Mouse (Mus musculus): Measurements from ENCODE around the gene Gfra4.

The Gfra4 gene

GRCm38 (mm10) chr2:131042988-131043387 lies at the start of gene Gfra4:
Gfra4 (minus strand) TSS chr2:131043088.
- no peak for DNase-seq

DNA sequence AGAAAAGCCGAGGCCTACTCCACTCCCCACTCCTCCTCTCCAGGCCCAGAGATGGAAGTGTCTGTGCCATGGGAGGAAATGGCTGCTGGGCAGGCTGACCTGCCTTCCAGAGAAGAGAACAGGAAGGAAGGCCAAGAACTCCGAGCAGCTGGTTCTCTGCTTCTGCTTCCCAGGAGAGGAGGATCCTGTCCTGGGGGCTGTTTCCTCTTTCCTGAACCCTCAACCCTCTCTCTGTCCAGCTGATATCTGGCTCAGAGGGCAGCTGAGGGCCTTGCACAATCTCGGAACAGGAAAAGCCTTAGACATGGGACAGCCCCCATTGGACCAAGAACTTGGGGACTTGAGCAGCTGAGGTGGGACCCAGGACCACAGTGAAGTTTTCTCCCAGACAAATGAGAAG lies 48.0 kb upstream of the Gfra4 start:
- peak; percentile 19 for DNase-seq

DNA sequence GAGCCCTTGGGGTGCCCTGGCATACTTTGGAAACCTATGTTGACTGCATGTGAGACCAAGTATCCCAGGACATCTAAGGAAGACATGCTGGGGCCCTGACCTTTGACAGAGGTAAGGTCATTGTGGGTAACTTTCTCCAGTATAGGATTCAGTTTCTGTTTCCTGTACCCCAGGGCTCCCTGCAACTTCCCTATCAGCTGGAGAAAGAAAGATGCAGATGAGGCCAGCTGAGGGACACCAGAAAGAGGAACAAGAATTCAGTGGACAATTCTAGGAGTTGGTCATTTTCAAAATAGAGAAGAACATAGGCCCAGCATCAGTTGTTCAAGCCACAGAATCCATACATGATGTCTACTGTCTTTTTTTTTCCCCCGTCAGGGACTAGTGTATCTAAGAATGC lies 46.7 kb upstream of the Gfra4 start:
- no peak for DNase-seq

DNA sequence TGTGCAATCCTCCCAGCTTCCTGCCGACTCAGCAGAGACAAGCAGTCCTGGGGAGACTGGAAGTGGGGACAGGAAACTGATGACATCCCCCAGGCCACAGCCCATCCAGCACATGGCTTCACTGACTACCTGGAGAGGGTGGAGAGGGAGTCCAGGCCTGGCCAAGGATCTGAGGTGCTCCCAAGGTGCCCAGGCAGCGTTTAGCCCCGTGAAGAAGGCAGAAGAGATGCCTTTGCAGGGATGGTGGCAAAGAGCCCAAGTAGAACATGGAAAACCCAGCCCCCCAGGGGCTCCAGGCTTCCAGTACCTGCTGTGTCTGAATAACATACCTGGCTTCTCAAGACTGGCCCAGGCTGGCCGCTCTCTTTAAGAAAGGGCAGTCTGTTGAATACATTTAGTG lies 45.7 kb upstream of the Gfra4 start:
- no peak for DNase-seq

GRCm38 (mm10) chr2:131086667-131087390 lies 43.9 kb upstream of the Gfra4 start, which contains the start of gene Siglec1:
Siglec1 (minus strand) TSS chr2:131086765.
- no peak for DNase-seq

DNA sequence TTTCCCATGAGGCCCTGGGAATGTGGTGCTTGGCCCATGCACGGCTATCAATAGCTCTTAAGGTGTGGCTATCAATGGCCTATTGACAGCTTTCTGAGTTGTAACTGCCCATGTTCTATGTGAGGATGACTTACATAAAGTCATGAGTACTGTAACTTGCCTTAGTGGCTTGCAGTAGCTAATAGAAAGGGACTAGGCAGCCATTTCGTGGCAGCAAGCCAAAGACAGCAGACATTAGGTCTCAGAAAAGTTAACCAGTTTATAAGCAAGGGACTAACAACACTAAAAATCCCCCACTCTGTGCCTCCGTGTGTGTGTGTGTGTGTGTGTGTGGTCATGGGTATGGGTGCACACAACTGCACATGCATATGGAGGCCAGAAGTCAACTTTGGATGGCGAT lies 41.3 kb upstream of the Gfra4 start:
- DNase-seq = no peak

DNA sequence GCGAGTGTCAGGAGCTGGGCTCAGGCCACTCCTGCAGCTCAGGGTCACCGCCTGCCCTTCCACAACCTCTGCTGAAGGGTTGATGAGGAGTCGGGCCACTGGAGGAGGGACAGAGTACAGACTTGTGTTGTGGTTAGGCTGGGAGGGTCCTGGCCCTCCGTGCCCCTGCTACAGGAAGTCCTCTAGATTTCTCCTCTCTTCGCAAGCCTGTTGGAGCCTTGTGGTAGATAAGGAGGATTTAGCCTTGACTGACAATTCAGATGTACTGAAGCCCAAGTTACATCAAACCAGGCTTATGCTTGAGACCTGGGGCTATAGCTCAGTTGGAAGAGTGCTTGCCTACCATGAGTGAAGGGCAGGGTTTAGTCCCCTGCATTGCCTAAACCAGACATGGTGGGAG lies 37.6 kb upstream of the Gfra4 start:
- no peak for DNase-seq

DNA sequence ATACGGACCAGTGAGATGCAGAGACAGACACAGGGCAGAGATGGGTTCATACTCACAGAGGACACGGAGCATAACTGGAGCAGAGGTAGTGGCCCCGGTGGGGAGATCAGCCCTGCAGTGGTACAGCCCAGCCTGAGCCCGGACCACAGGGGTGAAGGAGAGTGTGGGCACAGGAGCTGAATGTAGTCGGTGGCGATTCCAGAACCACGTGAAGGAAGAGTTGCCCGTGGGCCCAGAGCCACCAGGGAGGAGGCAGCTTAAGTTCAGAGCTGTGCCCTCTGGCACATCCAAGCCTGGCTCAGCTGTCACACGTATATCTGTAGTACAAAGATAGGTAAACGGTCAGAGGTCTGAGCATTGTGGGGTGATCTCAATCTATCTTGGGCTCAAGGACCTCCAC lies 29.6 kb upstream of the Gfra4 start:
- no peak for DNase-seq

DNA sequence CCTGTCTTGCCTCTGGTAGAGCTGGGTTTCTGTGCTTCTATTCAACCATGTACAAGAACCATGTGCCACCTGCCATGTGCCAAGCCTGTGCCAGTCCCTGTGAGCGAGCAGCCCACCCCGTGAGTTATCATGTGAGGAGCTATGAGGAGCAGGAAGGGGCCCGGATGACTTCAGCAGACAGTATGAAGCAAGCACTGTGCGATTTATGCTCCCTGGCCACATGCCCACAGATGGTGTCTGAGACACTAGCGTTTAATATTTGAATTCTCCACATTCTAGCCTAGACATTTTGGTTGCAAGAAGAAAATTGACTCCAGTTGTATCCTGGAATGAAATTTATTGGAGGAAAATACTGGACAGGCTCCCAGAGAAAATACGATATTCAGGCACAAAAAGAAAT lies 24.6 kb upstream of the Gfra4 start:
- DNase-seq = peak; percentile 43

GRCm38 (mm10) chr2:131066342-131066741 lies 23.5 kb upstream of the Gfra4 start:
- DNase-seq = no peak

GRCm38 (mm10) chr2:131063404-131063864 lies 20.5 kb upstream of the Gfra4 start, which contains the start of gene Adam33:
Adam33 (minus strand) TSS chr2:131063814.
- no peak for DNase-seq

DNA sequence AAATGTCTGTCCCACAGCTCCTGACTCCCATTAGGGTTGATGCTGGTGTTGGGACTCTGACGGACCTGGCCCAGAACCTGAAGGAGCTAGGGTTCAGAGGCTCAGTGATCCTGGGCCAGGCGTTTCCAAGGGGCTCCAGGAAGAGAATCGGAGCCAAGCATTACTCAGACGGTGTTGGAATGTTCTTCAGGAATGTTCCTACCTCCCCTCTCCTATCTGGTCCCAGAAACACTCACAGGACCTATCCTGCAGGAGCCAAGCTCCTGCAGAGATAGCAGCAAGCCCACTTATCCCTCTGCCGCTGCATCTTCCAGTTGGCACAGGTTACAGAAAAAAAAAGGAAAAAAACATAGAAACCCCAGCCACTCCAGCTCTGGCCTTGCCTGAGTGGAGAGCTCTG lies 18.7 kb upstream of the Gfra4 start:
- DNase-seq = no peak

DNA sequence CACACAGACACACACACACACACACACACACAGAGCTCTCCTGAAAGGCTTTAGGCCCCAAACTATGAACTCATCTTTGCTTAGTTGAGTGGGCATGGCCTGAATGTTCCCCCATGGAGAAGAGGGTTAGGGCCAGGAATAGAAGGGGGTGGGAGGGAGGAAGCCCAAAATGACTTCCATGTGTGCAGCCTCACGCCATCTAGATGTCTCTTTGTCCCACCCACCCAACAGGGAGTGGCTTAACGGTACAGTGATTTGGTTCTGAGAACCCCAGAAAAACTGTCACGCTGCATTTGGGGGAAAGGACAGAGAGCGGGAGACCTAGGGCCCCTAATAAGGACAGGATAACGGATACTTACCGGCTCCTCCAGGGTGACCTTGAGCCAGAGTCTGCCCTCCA lies 17.9 kb upstream of the Gfra4 start:
- no peak for DNase-seq

- DNase-seq = no peak
Measured at GRCm38 (mm10) chr2:131059781-131060540, 17.1 kb upstream of the Gfra4 start.

GRCm38 (mm10) chr2:131059377-131059776 lies 16.5 kb upstream of the Gfra4 start:
- DNase-seq = peak; percentile 78

GRCm38 (mm10) chr2:131058672-131059071 lies 15.8 kb upstream of the Gfra4 start:
- no peak for DNase-seq

GRCm38 (mm10) chr2:131056191-131056590 lies 13.3 kb upstream of the Gfra4 start:
- DNase-seq = no peak

DNA sequence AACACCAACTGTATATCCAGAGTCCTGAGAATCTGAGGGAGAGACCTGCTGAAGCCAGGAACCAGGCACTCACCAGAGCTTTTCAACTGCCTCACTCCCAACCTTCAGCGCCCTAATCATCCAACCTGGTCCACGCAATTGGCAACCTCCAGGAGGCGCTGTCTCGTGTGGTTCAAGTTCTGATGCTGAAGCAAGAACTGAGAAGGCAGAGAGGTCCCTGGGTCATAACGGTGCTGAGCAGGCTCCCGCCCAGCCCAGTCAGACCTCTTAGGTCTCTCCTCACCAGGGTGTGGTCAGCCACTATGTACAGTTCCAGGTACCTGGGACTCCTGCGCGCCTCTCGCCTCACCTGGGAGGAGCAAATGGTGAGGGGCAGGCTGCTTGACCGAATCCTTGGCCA lies 12.7 kb upstream of the Gfra4 start:
- DNase-seq = peak; percentile 69

DNA sequence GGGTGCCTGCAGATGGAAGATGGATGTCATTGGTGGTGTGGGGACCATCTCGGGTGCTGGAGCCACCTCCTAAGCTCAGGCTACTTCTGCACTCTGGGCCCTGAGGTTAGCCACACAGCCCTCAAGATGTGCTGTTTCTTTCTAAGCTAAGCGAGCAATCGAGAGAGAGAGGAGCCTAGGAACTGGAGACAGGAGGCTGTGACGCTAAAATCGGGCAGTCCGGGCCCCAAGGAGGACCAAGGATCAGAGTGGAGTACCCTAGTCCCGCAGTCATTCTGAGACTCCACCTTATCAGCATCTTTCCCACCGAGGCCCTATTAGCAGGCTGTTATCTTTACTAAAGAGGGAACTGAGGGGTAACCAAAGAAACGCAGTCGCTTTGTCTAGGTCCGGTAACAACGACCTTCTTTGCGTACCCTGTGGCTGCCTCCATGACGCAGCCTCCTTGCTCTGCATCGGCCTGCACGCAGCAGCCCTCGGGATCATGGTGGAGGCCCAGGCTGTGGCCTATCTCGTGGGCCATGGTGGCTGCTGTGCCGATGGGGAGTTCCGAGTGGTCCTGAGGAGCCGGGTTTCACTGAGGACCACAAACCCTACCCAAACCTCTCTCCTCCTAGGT lies 11.9 kb upstream of the Gfra4 start:
- DNase-seq = no peak

DNA sequence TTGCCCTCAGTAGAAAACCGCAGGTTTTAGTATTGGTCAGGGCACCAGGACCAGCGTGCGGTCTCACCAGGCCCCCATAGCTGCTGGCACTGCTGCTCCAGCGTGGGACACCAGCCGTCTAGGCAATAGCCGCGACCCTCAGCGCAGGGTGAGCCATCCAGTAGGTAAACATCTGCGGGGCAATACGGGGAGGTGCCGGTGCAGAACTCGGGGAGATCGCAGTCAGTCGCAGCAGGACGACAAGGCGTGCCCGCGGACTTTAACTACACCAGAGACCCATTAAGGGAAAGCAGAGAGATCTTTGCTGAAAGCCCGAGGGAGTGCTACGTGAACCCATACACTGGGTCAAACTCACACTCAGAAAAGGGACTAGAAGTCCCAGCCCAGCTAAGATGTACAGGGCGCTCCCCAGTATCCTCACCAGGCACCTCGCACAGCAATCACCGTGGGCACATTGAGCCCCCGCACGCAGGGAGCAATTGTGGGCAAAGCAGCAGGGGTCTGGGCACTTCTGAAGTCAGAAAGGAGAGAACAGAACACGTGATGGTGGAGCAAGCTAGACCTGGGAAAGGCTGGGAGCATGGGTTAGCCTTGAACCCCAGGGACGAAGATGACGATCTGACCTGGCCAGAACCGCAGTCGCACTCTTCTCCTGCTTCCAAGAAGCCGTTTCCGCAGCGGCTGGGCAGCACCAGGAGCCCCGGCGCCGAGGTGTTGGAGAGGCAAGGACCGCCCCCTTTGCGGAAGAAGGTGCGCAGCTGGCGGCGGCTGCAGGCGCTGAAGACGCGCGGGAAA lies 11.2 kb upstream of the Gfra4 start:
- DNase-seq = no peak

DNA sequence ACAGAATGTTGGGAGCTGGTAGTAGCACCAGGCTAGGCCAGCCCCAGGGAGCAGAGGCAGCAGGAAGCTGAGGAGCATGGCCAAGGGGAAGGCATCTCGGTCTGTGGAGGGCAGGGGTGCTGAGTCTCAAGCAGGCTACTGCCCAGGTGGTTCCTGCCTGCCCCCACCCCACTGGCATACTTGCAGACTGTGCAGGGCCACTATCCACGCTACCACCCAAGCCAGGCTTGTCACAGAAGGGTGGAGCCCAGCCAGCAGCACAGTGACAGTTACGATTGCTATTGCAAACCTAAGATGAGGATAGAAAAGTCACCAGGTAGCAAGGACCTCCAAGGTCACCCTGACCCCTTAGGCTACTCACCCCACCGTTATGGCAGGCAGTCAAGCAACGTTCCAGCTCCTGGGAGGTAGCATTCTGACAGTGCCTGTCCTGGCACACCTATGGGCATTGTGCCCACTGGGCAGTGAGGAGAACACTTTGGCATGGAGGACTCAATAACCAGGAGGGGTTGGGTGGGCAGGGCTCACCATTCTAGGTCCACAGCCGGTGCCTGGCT lies 10.1 kb upstream of the Gfra4 start:
- no peak for DNase-seq

GRCm38 (mm10) chr2:131052043-131052442 lies 9.2 kb upstream of the Gfra4 start:
- no peak for DNase-seq

GRCm38 (mm10) chr2:131046025-131046424 lies 3.1 kb upstream of the Gfra4 start:
- no peak for DNase-seq

All from lung, postnatal 14 days (tissue).